Mouse (Mus musculus): ENCODE results near the gene Spint2. TPM values are rescaled to one million over a fixed set of nuclear protein-coding genes. Genes with fewer than 3 reads are reported as not detected.

Spint2 gene
- polyA plus RNA-seq, 1 experiment from 2014 or later = 23.8 TPM

Other genes starting within 250 kb of the Spint2 start
- gene Ryr1, start 156.7 kb downstream of the Spint2 start, polyA plus RNA-seq (2016; fragmentation: Nextera tagmentation; extraction: Ambion mirVana) = 2.8 TPM in 2 replicates
- 0.63 and 0.71 TPM in 2 replicates for gene Rasgrp4, start 147.1 kb downstream of the Spint2 start, polyA plus RNA-seq (2016; fragmentation: Nextera tagmentation; extraction: Ambion mirVana)
- gene Fam98c, start 125.7 kb downstream of the Spint2 start, polyA plus RNA-seq (2016; fragmentation: Nextera tagmentation; extraction: Ambion mirVana) = 17.4 and 20.4 TPM in 2 replicates
- 0.78 and 0.85 TPM in 2 replicates for gene Ggn, start 111.7 kb downstream of the Spint2 start, polyA plus RNA-seq (2016; fragmentation: Nextera tagmentation; extraction: Ambion mirVana)
- 6.1 and 6.8 TPM in 2 replicates for gene Spred3, start 111.5 kb downstream of the Spint2 start, polyA plus RNA-seq (2016; fragmentation: Nextera tagmentation; extraction: Ambion mirVana)
- 291 and 305 TPM in 2 replicates for gene Psmd8, start 101.2 kb downstream of the Spint2 start, polyA plus RNA-seq (2016; fragmentation: Nextera tagmentation; extraction: Ambion mirVana)
- 0.82 and 0.96 TPM in 2 replicates for gene Catsperg1, start 67.9 kb downstream of the Spint2 start, polyA plus RNA-seq (2016; fragmentation: Nextera tagmentation; extraction: Ambion mirVana)
- gene Kcnk6, start 49.4 kb downstream of the Spint2 start, polyA plus RNA-seq (2016; fragmentation: Nextera tagmentation; extraction: Ambion mirVana) = 0.54 and 0.65 TPM in 2 replicates
- 72.5 and 83.2 TPM in 2 replicates for gene Yif1b, start 43.6 kb downstream of the Spint2 start, polyA plus RNA-seq (2016; fragmentation: Nextera tagmentation; extraction: Ambion mirVana)
- gene 2200002D01Rik, start 33.4 kb downstream of the Spint2 start, polyA plus RNA-seq (2016; fragmentation: Nextera tagmentation; extraction: Ambion mirVana) = 2.1 and 2.9 TPM in 2 replicates
- 19.2 and 20.0 TPM in 2 replicates for gene Ppp1r14a, start 7.4 kb upstream of the Spint2 start, polyA plus RNA-seq (2016; fragmentation: Nextera tagmentation; extraction: Ambion mirVana)
- gene Dpf1, start 22.0 kb upstream of the Spint2 start, polyA plus RNA-seq (2016; fragmentation: Nextera tagmentation; extraction: Ambion mirVana) = 115 and 119 TPM in 2 replicates
- gene Sipa1l3, start 236.7 kb upstream of the Spint2 start, polyA plus RNA-seq (2016; fragmentation: Nextera tagmentation; extraction: Ambion mirVana) = 14.0 and 14.6 TPM in 2 replicates